Mouse (Mus musculus) spleen, postnatal 4 days (tissue): Measurements from ENCODE around the gene Sdk1.
"Not testable (repeated sequence)": the region's sequence is repeated elsewhere in the genome, so short reads cannot be mapped to it uniquely, and the experiment has no call there.

Source experiments
- DNase-seq, 2 experiments: peaks; one replicate each; pipeline ENCODE4 v3.0.0; 2022; ENCODE audit warnings: low spot score in 2 of 2

The Sdk1 gene

DNA sequence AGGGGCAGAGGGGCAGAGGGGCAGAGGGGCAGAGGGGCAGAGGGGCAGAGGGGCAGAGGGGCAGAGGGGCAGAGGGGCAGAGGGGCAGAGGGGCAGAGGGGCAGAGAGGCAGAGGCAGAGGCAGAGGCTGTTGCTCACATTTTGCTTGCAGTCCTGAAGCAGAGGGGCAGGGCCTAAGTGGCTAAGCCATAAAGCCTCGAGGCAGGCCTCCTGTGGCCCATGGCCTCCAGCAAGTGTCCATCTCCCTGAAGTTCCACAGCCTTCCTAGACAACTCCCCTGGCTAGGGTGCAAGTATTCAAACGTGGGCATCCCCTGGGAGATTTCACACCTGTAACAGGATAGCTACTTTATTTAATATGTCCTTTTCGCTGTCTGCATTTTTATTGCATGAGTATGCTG lies 395.8 kb downstream of the Sdk1 start:
- not testable (repeated sequence) for DNase-seq

- no peak for DNase-seq
Observed at GRCm38 (mm10) chr5:141645671-141646070, 404.4 kb downstream of the Sdk1 start.

- DNase-seq: no peak
Observed at GRCm38 (mm10) chr5:141646621-141647020, 405.3 kb downstream of the Sdk1 start.

DNA sequence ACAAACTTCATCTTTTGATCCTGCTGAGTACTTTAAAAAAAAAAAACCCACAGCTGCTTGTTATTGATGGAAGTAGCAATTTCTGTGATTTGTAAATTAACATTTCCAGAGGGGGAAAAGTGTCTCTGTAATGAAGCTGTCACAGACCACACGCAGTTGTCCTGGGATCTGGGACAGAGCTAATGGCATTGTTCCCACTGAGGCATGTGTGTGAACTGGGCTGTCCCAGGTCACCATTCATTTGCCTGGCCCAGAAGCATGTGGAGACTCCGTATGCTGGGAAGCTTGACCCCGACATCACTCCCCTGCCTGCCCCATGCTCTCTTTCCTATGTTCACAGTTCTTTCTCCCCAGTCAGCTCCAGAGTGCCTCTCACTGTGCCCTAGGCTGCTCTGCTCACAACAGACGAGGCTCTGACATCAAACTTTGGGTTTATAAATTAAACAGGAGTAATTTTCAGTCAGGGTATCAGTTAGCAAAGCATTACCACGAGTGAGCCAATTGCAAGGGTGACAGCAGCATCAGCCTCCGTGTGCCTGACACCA lies 408.6 kb downstream of the Sdk1 start:
- DNase-seq: no peak

- DNase-seq: no peak
Observed at GRCm38 (mm10) chr5:141651690-141652377, 410.5 kb downstream of the Sdk1 start.

- no peak for DNase-seq
Observed at GRCm38 (mm10) chr5:141676371-141676770, 435.1 kb downstream of the Sdk1 start.

DNA sequence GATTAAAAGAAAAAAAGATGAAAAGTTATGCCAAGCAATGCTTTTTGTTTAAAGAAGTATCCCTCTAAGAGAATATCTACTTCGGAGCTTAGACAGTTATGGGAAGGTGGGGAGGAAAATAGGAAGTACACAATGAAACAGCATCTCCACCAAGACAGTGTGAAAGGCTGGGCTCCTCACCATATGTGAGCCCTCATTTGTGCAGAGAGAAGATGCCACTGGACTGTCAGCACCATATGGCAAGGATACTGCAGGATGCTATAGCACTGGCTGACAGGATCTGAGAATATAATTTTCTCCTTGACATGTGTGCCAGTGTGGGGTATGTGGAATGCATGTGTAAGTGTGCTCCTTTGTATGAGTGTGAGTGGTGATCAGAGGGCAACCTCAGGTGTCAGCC lies 435.7 kb downstream of the Sdk1 start:
- no peak for DNase-seq

DNA sequence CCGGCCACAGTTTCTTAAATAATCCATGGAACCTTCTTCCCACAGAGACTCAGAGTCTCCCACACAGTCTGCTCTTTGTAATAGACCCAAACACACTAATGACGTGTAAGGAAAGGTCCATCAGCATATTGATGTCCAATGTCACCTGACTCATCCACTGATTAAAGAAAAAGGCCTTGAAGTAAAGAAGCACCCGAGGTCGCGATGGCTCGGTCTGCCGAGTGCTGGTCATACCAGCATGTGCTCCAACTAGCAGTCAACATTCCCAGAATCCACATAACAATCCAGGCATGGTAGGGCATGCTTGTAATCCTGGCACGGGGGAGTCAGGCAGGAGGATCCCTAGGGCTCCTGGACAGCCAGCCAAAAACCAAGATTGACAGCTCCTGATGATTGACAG lies 436.6 kb downstream of the Sdk1 start:
- DNase-seq: no peak

GRCm38 (mm10) chr5:141686876-141687420 lies 445.7 kb downstream of the Sdk1 start:
- DNase-seq: no peak

DNA sequence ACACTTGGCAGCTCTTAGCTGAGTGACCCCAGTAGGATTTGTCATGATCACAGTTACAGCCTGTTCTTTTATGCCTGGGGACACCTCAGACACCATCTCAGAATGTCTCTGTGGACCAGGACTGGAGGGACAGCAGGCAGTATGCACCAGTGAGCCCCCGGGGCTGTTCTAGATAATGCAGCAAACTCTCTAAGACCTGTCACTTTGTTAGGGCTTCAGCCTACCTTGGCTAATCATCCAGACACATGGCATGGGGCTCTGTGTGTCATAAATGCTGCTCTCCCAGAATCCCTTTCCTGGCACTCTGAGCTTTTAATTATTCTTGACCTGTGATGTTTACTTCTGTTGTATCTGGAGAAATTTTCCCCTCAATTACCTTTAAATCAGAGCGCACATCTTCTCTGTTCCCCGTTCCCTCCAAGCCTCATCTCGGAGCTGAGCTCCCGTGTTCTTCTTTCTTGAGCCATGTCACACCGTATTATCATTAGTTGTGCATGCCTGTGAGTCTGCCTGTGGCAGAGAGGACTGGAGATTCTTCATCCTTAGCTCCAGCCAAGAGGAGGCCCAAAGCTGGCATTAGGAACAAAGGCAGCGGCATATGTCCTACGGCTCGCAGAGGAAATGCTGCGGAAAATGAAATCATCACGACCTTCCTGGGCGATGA lies 448.3 kb downstream of the Sdk1 start:
- DNase-seq: no peak

DNA sequence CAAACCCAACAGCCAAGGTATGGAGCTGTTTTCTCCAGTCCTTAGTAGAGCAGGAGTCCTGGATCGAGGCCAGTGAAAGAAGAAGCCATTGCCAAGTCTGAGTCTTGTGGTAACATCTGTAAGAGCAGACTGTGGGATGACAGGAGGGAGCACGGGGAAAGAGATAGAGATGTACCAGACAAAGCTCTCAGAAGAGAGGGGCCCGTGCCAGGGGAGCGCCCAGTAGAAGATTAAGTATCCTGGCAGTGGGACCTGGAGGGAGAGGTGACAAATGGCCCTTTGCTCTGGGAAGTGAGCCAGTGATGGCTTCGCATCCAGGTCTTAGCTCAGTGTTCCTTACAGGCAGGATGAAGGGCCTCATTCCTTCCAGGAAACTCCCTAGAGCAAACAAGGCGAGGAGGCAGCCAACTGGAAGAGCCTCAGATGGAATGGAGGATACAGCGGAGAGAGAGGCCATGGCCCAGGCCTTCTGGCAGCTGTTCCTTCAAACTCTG lies 450.2 kb downstream of the Sdk1 start:
- DNase-seq: no peak

DNA sequence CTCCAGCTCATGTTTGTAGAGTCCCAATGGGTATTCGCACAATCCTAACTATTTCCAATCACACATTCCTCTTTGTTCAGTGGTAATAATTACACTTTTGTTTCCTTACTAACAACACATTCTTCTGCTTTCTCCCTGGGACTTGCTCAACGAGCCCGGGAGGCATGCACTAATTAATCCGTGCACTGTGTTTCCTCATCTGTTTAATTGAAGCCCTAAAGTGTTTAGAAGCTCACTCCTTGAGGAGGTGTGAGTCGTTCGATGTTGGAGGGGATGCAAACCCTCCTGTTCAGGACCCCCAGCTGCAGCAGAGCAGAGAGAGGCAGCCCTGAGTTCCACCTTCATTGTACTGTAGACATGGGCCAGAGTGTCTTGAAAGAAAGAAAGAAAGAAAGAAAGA lies 452.4 kb downstream of the Sdk1 start:
- no peak for DNase-seq

- DNase-seq: no peak
Observed at GRCm38 (mm10) chr5:141694901-141695300, 453.6 kb downstream of the Sdk1 start.

GRCm38 (mm10) chr5:141698406-141698805 lies 457.1 kb downstream of the Sdk1 start:
- no peak for DNase-seq

- no peak for DNase-seq
Observed at GRCm38 (mm10) chr5:141720751-141721150, 479.5 kb downstream of the Sdk1 start.

- no peak for DNase-seq
Observed at GRCm38 (mm10) chr5:141727968-141728367, 486.7 kb downstream of the Sdk1 start.

- DNase-seq: no peak
Observed at GRCm38 (mm10) chr5:141730006-141730405, 488.7 kb downstream of the Sdk1 start.

DNA sequence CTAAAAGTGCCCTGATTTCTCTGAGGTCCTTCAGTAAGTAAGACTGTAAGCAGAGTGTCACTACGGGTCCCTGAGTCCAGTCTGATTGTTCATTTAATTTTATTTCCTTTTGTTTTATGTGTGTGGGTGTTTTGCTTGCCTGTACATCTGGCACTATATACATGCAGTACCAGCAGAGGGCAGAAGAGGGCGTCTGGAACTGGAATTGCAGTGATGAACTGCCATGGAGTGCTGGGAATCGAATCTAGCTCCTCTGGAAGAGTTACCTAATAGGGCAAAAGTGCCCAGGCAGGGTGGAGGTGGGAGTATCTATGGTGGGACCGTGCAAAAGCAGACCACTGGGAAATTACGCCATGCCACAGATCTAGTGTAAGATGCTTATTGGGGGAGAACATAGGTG lies 497.4 kb downstream of the Sdk1 start:
- DNase-seq: no peak

- no peak for DNase-seq
Observed at GRCm38 (mm10) chr5:141748793-141749192, 507.5 kb downstream of the Sdk1 start.

DNA sequence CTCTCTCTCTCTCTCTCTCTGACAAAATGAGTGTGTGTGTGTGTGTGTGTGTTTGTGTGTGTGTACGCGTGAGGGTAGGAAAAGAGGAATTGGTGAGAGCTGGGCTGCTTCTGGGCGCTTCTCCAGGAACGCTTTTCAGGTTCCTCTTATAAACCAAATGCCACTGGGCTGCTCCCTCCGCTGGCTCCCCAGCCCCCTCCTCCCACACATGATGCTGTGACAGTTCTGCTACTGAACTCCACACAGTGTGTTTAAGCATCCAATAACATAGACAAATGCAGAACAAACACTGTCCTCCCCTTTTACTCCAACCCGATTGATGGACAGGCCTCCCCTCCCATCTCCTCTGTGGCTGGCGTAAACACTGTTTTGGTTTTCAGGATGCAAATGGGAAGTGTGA lies 513.0 kb downstream of the Sdk1 start:
- DNase-seq: no peak

DNA sequence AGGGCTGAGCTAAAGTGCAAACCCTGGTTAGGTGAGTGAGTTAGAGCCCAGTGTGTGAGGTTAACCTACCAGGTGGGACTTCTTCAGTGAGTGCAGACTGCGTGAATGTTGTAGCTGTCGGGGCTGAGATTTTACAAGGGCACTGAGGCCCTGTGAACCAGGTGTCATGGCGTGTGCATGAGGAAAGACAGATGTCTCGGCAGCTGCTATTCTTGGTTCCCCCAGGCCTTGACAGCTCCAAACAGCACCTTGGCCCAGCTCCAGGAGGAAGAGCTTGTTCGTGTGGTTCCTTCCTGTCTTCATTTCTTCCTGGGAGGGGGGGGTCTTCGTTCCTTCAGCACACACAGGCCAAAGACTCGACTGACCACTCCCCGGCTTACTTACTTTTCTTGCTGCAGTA lies 517.6 kb downstream of the Sdk1 start:
- no peak for DNase-seq

DNA sequence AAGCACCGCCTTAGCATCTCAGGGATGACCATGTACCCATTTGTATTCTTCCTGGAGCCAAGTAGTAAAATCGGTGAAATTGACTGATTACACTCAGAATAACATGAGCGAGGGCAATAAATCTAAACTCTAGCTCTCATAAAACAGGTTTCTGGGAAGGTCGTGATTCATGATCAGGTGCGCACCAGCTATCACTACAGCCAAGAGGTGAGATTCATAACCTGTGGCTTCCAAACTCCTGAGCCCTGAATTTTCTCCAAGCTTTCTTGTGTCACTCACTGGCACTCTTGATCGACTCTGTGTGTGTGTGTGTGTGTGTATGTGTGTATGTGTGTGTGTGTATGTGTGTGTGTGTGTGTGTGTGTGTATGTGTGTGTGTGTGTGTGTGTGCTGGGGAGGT lies 522.8 kb downstream of the Sdk1 start:
- DNase-seq: no peak
